Mouse (Mus musculus) kidney, embryonic 15.5 days (tissue): Measurements from ENCODE around the gene Rhebl1. TPM values are rescaled to one million over a fixed set of nuclear protein-coding genes. Genes with fewer than 3 reads are reported as not detected.
"Not testable (repeated sequence)": the region's sequence is repeated elsewhere in the genome, so short reads cannot be mapped to it uniquely, and the experiment has no call there.

Experiments used
- ATAC-seq: fragments of 200-750 bp; cut with Nextera tagmentation; replicated peaks from 2 replicates; pipeline ENCODE4 v1.8.0; 2017; ENCODE audit warnings: moderate TSS enrichment; ENCODE audit not compliant: low FRiP score
- H3K27ac ChIP-seq: fragments of 300-500 bp; sonication (generic); 2 replicates; pipeline ENCODE4 v1.5.1; 2015; ENCODE audit warnings: mild to moderate bottlenecking, inconsistent platforms
- H3K27me3 ChIP-seq: fragments of 300-500 bp; sonication (generic); 2 replicates; pipeline ENCODE4 v1.6.1; 2015; ENCODE audit warnings: inconsistent platforms
- H3K36me3 ChIP-seq: fragments of 300-500 bp; sonication (generic); 2 replicates; pipeline ENCODE4 v1.6.1; 2015; ENCODE audit warnings: inconsistent platforms
- H3K4me1 ChIP-seq: fragments of 300-500 bp; sonication (generic); 2 replicates; pipeline ENCODE4 v1.6.1; 2015; ENCODE audit warnings: inconsistent platforms
- H3K4me2 ChIP-seq: fragments of 300-500 bp; sonication (generic); 2 replicates; pipeline ENCODE4 v1.6.1; 2015; ENCODE audit warnings: moderate library complexity, mild to moderate bottlenecking, inconsistent platforms
- H3K4me3 ChIP-seq: fragments of 300-500 bp; sonication (generic); replicated peaks from 2 replicates; pipeline ENCODE4 v1.5.1; 2015; ENCODE audit warnings: mild to moderate bottlenecking, inconsistent platforms
- H3K9ac ChIP-seq: fragments of 300-500 bp; sonication (generic); 2 replicates; pipeline ENCODE4 v1.6.1; 2015; ENCODE audit warnings: mild to moderate bottlenecking, inconsistent platforms
- H3K9me3 ChIP-seq: fragments of 300-500 bp; sonication (generic); replicated peaks from 2 replicates; pipeline ENCODE4 v1.6.1; 2016; ENCODE audit warnings: inconsistent platforms
- WGBS: fragments of 180-500 bp; shearing (Covaris S2); methylation state at CpG from one replicate; pipeline ENCODE4 v1.1.7; 2015; ENCODE audit warnings: mixed read lengths; 5-methylcytosine and 5-hydroxymethylcytosine counted together
- polyA plus RNA-seq: library from polyadenylated mRNA; unstranded; fragments of >200 nt; fragmentation: Nextera tagmentation; extraction: Ambion mirVana; gene quantifications from 2 replicates; pipeline ENCODE4 v1.2.1, GENCODE M21; 2015

Rhebl1 gene
- polyA plus RNA-seq, 1 experiment from 2014 or later, result 20.5 TPM

- Histone ChIP-seq H3K27ac (no peak overlapping the region), H3K36me3 (peaks cover 12% of the 10 kb centered on the region), H3K9me3 (no peaks in the 10 kb centered on the region), H3K4me3 (no peak overlapping the region), H3K27me3 (no peaks in the 10 kb centered on the region), H3K4me2 (no peak overlapping the region), H3K9ac (no peak overlapping the region), H3K4me1 (peaks cover 13% of the 10 kb centered on the region; the same call in 1 of the 2 replicates)
- ATAC-seq, result no peak
- 81% methylated on average over 5 of the region's 5 CpGs for WGBS
Observed at GRCm38 (mm10) chr15:98927566-98927965, 33.2 kb upstream of the Rhebl1 start.

GRCm38 (mm10) chr15:98924682-98925081 is 30.3 kb upstream of the Rhebl1 start:
- Histone ChIP-seq H3K9me3 (no peaks in the 10 kb centered on the region), H3K4me3 (no peak overlapping the region), H3K36me3 (no peaks in the 10 kb centered on the region), H3K27me3 (no peaks in the 10 kb centered on the region), H3K4me2 (no peak overlapping the region), H3K27ac (no peak overlapping the region), H3K9ac (no peak overlapping the region), H3K4me1 (peaks cover 6% of the 10 kb centered on the region; the same call in 1 of the 2 replicates)
- WGBS, result 75% methylated on average over 3 of the region's 3 CpGs
- no peak for ATAC-seq

GRCm38 (mm10) chr15:98923031-98923537 is 28.7 kb upstream of the Rhebl1 start:
- Histone ChIP-seq H3K4me2 (no peak overlapping the region), H3K27me3 (no peaks in the 10 kb centered on the region), H3K36me3 (no peaks in the 10 kb centered on the region), H3K9ac (no peak overlapping the region), H3K27ac (no peak overlapping the region), H3K9me3 (no peaks in the 10 kb centered on the region), H3K4me3 (no peak overlapping the region), H3K4me1 (peaks cover 5% of the 10 kb centered on the region; the same call in 1 of the 2 replicates)
- no peak for ATAC-seq
- WGBS, result 87% methylated on average over 2 of the region's 2 CpGs

GRCm38 (mm10) chr15:98922581-98922980 is 28.2 kb upstream of the Rhebl1 start:
- Histone ChIP-seq H3K36me3 (no peaks in the 10 kb centered on the region), H3K4me3 (no peak overlapping the region), H3K4me2 (no peak overlapping the region), H3K9me3 (no peaks in the 10 kb centered on the region), H3K4me1 (peaks cover 5% of the 10 kb centered on the region; the same call in 1 of the 2 replicates), H3K27me3 (no peaks in the 10 kb centered on the region), H3K27ac (no peak overlapping the region), H3K9ac (no peak overlapping the region)
- no peak for ATAC-seq
- 55% methylated on average over 3 of the region's 3 CpGs for WGBS

- H3K27ac ChIP-seq, result no peak overlapping the region
- ATAC-seq, result no peak
- 90% methylated on average over 5 of the region's 5 CpGs for WGBS
Observed at GRCm38 (mm10) chr15:98921510-98921909, 27.2 kb upstream of the Rhebl1 start.

GRCm38 (mm10) chr15:98918499-98918895 is 24.2 kb upstream of the Rhebl1 start:
- 23% methylated on average over 8 of the region's 8 CpGs for WGBS
- not testable (repeated sequence) for H3K27me3 ChIP-seq, H3K36me3 ChIP-seq, ATAC-seq, H3K9me3 ChIP-seq
- peak overlapping the region; percentile 90 for H3K4me2 ChIP-seq
- peak overlapping the region; percentile 94 for H3K4me3 ChIP-seq
- peak overlapping the region; percentile 98 for H3K27ac ChIP-seq
- H3K9ac ChIP-seq, result peak overlapping the region; percentile 79
- H3K4me1 ChIP-seq, result peaks cover 23% of the 10 kb centered on the region

More at GRCm38 (mm10) chr15:98921510-98921909, 27.2 kb upstream of the Rhebl1 start:
- Histone ChIP-seq H3K9me3 (no peaks in the 10 kb centered on the region), H3K36me3 (no peaks in the 10 kb centered on the region), H3K9ac (no peak overlapping the region), H3K4me1 (peaks cover 13% of the 10 kb centered on the region), H3K4me2 (no peak overlapping the region), H3K27me3 (no peaks in the 10 kb centered on the region), H3K4me3 (no peak overlapping the region)

- ATAC-seq, result peak; percentile 98
- peak within 1 kb of the TSS; percentile 79 for H3K9ac ChIP-seq
Observed at GRCm38 (mm10) chr15:98917538-98918498, 23.5 kb upstream of the Rhebl1 start, which contains the start of gene Lmbr1l. Gene Lmbr1l, minus strand, starts transcription at chr15:98918231.

GRCm38 (mm10) chr15:98917091-98917490 is 22.8 kb upstream of the Rhebl1 start:
- H3K9me3 ChIP-seq, result no peaks in the 10 kb centered on the region
- H3K9ac ChIP-seq, result peak overlapping the region; percentile 79
- WGBS, result 0% methylated on average over 14 of the region's 14 CpGs
- no peaks in the 10 kb centered on the region for H3K27me3 ChIP-seq
- H3K27ac ChIP-seq, result peak overlapping the region; percentile 98
- peak overlapping the region; percentile 90 for H3K4me2 ChIP-seq
- peak overlapping the region; percentile 94 for H3K4me3 ChIP-seq
- H3K4me1 ChIP-seq, result peaks cover 23% of the 10 kb centered on the region
- peaks cover 18% of the 10 kb centered on the region for H3K36me3 ChIP-seq
- ATAC-seq, result no peak

More at GRCm38 (mm10) chr15:98917538-98918498, 23.5 kb upstream of the Rhebl1 start, which contains the start of gene Lmbr1l:
- Histone ChIP-seq H3K9me3 (no peaks in the 10 kb centered on the region), H3K4me1 (peaks cover 23% of the 10 kb centered on the region), H3K27ac (peak within 1 kb of the TSS; percentile 98), H3K36me3 (peaks cover 11% of the 10 kb centered on the region), H3K27me3 (no peaks in the 10 kb centered on the region), H3K4me2 (peak within 1 kb of the TSS; percentile 90), H3K4me3 (peak within 1 kb of the TSS; percentile 94)
- under 1% methylated on average over 76 of the region's 82 CpGs for WGBS

GRCm38 (mm10) chr15:98916016-98916415 is 21.7 kb upstream of the Rhebl1 start:
- Histone ChIP-seq H3K4me3 (0 out of 2 replicates have a peak overlapping the region, but pooled peaks have one; percentile 94), H3K4me2 (0 out of 2 replicates have a peak overlapping the region, but pooled peaks have one; percentile 90), H3K36me3 (peaks cover 29% of the 10 kb centered on the region), H3K9ac (no peak overlapping the region), H3K9me3 (no peaks in the 10 kb centered on the region), H3K27me3 (no peaks in the 10 kb centered on the region), H3K27ac (no peak overlapping the region), H3K4me1 (peaks cover 23% of the 10 kb centered on the region)
- ATAC-seq, result no peak
- 75% methylated on average over 4 of the region's 4 CpGs for WGBS

GRCm38 (mm10) chr15:98914903-98915302 is 20.6 kb upstream of the Rhebl1 start:
- H3K36me3 ChIP-seq, result peaks cover 40% of the 10 kb centered on the region

GRCm38 (mm10) chr15:98904692-98905091 is 10.4 kb upstream of the Rhebl1 start:
- Histone ChIP-seq H3K27ac (no peak overlapping the region), H3K4me3 (no peak overlapping the region), H3K9me3 (no peaks in the 10 kb centered on the region), H3K9ac (no peak overlapping the region), H3K4me2 (no peak overlapping the region), H3K27me3 (peaks cover 13% of the 10 kb centered on the region; the same call in 1 of the 2 replicates), H3K36me3 (peaks cover 63% of the 10 kb centered on the region), H3K4me1 (no peaks in the 10 kb centered on the region)
- WGBS, result 27% methylated on average over 10 of the region's 10 CpGs
- ATAC-seq, result 0 out of 2 replicates have a peak, but pooled peaks have one; percentile 25

More at GRCm38 (mm10) chr15:98914903-98915302, 20.6 kb upstream of the Rhebl1 start:
- H3K9ac ChIP-seq, result no peak overlapping the region
- no peaks in the 10 kb centered on the region for H3K27me3 ChIP-seq
- 89% methylated on average over 6 of the region's 6 CpGs for WGBS
- H3K9me3 ChIP-seq, result no peaks in the 10 kb centered on the region
- no peak overlapping the region for H3K4me3 ChIP-seq
- H3K27ac ChIP-seq, result no peak overlapping the region
- H3K4me2 ChIP-seq, result no peak overlapping the region
- ATAC-seq, result no peak
- peaks cover 23% of the 10 kb centered on the region for H3K4me1 ChIP-seq

- Histone ChIP-seq H3K9ac (no peak overlapping the region), H3K4me2 (no peak overlapping the region), H3K9me3 (no peaks in the 10 kb centered on the region), H3K36me3 (peaks cover 42% of the 10 kb centered on the region), H3K27me3 (peaks cover 34% of the 10 kb centered on the region), H3K27ac (no peak overlapping the region), H3K4me1 (peaks cover 12% of the 10 kb centered on the region), H3K4me3 (no peak overlapping the region)
- no peak for ATAC-seq
- WGBS, result 90% methylated on average over 2 of the region's 2 CpGs
Observed at GRCm38 (mm10) chr15:98902600-98902999, 8.3 kb upstream of the Rhebl1 start.
